Mouse (Mus musculus) megakaryocyte, embryonic 14.5 days (primary cell): ENCODE measurements around the gene Gm43951.

ENCODE experiments used
- FLI1 ChIP-seq: IDR thresholded peaks from 2 replicates; pipeline ENCODE4 v1.6.1; 2012; ENCODE audit warnings: low read length, inconsistent platforms, mixed read lengths
- GATA1 ChIP-seq: IDR thresholded peaks from 3 replicates; pipeline ENCODE4 v1.6.1; 2012; ENCODE audit warnings: mixed read lengths, low read length, inconsistent platforms, borderline replicate concordance

DNA sequence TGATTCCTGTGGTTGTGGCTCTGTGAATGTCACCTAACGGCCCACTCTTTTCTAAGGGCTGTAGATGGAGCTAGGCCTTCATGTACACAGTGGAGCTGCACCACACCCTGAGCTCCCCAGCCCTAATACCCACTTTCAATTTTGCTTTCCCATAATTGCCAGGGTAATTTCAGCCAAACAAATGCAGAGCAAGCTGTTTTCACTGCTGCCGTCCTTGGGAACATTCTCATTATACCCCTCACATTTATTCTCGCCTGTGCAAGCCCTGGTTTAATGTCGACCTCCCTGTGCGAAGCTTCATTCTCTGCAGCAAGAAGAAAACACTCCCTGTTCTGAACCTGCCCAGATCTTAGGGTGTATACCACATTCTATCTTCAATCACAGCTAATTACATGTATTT is 30.7 kb downstream of the Gm43951 start:
- TF ChIP-seq FLI1 (no peak), GATA1 (no peak)
